Mouse (Mus musculus) urinary bladder, postnatal 10 days (tissue): Measurements from ENCODE around the gene Castor1.
A peak's percentile ranks its signal among the peaks of the same experiment; 100 is the strongest.

ENCODE experiments used
- DNase-seq: peaks from one replicate; pipeline ENCODE4 v3.0.0; 2022; ENCODE audit warnings: low spot score

Castor1 gene

DNA sequence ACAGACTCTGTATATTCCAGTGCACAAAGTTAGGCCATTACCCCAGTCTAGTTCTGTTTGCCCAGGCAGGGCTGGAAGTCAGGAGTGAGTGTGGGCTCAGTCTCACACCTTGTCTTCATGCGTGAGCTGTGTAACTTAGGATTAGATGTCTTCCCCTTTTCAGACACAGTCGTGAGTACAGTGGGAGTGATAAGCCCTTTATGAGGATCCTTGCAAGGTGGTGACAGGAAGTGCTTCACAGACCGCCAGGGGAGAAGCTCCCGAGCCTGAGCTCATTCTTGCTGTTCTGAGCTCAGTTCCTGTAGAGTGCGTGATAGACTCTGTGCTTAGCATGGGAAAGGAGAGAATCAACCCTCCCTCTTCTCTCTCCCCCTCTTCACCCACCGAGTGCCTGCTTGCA is 11.5 kb upstream of the Castor1 start:
- no peak for DNase-seq

GRCm38 (mm10) chr11:4207655-4208054 is 10.4 kb upstream of the Castor1 start:
- no peak for DNase-seq

DNA sequence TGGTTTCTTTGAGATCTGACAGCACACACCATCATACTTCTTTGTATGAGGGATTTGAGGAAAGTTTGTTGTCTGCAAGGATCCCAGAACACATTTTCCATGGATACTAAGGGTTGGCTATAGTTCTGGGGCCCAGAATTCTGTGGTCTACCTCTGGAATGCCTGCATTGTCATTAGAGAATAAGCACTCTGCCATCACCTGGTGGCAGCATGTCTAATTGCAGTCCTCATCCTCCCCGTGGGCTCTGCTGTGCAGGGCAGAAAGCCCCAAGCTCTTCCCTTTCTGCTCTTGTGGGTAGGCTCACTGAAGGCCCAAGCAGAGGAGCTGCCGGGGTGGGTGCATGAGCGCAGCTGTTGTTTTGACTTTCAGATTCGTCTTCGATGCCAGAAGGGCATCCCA is 8.5 kb upstream of the Castor1 start:
- no peak for DNase-seq

DNA sequence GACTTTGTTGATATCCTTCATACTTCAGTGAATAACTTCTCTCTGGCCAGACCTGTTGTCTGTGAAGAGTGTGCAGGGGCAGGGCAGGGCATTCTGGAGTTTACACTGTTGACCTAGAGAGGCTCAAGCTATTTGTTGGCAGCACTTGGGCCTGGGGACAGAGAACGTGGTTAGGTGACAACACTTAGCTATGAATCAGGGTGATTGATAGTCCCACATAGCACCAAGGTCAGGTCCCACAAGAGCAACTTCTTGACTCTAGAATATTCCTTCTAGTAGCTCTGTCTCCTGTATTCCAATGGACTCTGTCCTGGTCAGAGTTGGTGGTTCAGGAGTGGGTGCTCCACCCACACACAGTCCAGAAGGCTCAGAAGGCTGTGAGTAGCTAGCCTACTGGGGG is 7.2 kb upstream of the Castor1 start:
- no peak for DNase-seq

DNA sequence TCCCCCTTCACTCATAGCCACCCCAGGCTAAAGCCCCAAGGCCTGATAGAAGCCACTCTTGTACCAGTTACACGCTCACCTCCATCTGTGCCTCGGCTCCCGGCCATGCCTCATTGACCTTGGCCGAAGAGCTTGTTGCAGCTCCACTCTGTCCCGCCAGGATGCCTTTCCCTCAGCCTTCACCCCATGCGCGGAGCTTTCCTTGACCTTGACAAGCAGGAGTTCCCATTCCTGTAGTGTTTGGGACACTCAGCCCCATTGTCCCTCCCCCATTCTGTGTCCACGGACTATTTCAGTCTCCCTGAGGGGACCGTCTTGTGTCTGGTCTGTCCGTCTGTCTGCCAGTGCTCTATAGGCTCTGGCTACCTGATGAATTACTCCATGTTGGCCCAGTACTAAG is 4.9 kb upstream of the Castor1 start:
- DNase-seq: no peak

DNA sequence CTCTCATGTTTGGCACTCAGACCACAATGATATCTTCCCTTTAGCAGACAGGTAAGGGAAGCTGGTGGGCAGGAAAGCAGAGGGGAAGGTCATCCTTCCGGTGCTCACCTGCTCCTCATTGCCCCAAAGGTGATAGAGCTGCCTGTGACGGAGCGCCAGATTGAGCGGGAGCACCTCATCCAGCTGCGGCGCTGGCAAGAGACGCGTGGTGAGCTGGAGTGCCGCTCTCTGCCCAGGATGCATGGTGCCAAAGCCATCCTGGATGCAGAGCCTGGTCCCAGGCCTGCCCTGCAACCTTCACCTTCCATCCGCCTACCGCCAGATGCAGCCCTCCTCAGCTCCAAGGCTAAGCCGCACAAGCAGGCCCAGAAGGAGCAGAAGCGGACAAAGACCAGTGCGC is 3.5 kb upstream of the Castor1 start:
- no peak for DNase-seq

- no peak for DNase-seq
Observed at GRCm38 (mm10) chr11:4215061-4215460, 3.0 kb upstream of the Castor1 start.

DNA sequence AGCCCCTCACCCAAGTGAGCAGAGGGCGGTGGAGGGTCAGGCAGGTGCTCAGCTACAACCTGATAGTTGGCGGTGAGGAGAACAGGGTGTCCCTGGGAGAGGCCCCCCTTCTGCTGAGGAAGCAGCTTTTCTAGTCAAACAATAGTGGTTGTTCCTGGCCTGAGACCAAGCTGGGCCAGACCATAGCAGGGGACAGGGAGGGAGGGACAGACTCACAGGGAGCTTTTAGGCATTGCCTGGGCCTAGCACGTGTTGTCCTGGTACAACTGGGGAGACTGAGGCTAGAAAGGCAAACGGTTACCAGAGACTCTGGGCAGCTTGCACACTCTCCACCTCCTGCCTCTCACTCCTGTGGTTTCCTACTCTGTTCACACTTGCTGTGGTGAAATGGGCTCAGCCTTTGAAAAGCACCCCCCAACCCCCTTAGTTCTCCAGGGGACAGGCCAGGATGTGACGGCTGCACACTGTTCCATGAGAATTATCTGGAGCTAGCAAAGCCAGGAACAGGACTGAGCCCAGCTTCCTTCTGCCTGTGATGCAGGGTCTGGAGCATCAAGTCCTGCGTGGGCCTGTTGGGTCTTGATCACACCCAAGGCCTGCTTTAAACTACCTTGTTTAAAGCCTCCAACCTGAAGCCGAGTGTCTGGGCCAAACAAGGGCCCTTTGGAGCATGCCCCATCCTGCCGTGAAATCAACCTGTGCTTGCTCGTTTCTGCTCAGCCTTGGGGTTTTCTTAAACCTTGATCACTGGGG is 1.6 kb upstream of the Castor1 start:
- DNase-seq: no peak

GRCm38 (mm10) chr11:4218637-4219036 is 612 bp downstream of the Castor1 start:
- DNase-seq: no peak

DNA sequence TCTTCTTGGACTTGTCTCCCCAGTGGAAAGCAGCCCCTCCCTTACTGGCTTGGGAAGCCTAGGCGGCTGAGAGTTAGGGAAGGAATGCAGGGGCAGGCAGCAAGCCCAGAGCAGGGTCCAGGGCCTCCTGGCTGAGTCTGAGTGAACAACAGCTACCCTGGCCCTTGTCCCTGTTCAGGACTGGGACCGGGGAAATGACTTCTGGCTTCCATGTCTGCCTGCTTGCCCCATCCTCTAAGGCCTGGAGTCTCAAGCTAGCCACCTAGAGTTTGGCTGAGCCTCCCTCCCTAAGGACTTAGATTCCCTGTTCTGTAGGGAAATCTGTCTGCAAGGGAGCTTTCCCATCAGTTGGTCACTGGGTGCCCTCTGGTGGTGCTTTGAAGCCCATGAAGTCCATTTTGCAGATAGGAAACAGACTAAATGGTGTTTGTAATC is 1.3 kb downstream of the Castor1 start:
- DNase-seq: no peak

- no peak for DNase-seq
Observed at GRCm38 (mm10) chr11:4219908-4220307, 1.9 kb downstream of the Castor1 start.

- DNase-seq: peak; percentile 46
Observed at GRCm38 (mm10) chr11:4220443-4221400, 2.7 kb downstream of the Castor1 start.

GRCm38 (mm10) chr11:4222046-4222950 is 4.3 kb downstream of the Castor1 start:
- no peak for DNase-seq

DNA sequence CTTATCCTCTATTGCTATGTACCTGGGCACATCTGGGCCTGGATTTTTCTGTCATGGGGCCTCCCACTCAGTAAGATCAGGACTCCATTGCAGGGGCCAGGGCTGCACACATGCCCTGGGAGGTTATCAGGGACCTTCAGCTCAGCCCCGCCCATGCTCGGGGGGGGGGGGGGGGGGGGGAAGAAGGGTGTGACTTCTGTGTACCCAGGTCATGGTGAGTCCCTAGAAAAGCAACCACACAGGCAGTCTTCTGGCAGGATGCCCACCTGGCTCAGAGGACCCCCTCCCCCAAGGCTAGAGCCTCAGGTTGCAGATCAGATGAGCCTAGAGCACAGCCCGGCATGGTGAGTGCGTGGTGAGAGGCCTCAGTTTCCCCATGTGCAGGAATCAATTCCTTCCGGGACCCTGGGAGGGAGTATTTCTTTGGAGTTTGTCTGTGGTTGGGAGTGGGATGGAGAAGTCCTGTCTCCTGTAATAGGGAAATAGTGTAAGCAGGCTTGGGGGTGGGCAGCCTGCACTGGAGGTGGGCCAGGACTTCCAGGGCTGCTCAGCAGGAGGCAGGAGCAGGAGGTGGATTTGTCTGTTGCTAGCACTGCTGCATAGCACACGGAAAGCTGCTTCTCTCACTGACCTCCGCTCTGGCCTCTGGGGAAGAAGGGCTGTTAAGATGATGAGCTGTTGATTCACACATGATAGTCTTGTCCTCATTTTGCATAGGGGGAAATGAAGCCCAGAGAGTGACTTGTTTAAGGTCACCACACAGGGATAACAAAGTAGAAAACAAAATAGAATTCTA is 5.6 kb downstream of the Castor1 start:
- DNase-seq: no peak

DNA sequence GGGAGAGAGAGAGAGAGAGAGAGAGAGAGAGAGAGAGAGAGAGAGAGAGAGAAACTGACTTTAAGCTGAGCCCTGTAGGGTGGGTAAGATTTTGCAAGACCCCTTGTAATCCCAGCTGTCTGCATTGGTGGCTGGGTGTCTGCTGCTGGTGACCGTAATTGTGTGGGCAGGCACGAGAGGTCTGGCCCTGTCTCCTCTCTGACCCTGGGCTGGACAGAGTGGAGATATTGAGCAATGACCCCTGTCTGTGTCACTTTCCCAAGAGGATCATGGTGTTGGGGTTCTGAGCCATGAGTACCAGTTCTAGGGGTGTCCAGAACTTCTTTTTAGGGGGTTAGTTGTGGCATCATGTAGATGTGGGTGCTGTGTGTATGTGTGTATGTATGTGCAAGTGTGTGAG is 6.2 kb downstream of the Castor1 start:
- no peak for DNase-seq

DNA sequence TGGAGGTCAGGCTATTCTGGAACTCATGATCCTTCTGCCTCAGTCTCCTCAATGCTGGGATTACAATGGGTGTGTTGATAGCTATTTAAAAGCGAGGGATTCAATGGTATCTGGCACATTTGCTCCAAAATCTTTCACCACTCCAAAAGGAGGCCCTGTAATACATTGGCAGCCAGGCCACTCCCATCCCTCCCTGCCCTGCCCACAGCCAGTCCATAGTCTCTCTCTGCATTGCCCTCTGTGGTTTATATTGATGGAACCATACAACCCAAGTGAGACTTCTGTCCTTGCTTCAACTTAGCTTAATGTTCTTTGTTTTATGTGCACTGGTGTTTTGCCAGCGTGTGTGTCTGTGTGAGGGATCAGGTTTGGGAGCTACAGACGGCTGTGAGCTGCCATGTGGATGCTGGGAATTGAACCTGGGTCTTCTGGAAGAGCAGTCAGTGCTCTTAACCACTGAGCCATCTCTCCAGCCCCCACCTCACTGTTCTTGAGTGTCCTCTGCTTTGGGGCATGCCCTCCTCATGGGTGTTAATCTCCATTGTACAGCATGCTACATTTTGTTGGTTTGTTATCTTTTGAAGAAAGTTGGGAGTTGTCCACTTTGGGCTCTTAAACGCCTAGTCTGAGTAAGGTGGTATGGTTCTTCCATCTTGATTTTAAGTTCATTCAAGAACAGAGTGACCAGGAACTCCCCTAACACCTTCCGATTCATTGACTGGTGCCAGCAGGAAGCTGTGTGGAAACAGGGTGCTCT is 8.7 kb downstream of the Castor1 start:
- DNase-seq: no peak

- DNase-seq: no peak
Observed at GRCm38 (mm10) chr11:4228463-4228862, 10.4 kb downstream of the Castor1 start.

DNA sequence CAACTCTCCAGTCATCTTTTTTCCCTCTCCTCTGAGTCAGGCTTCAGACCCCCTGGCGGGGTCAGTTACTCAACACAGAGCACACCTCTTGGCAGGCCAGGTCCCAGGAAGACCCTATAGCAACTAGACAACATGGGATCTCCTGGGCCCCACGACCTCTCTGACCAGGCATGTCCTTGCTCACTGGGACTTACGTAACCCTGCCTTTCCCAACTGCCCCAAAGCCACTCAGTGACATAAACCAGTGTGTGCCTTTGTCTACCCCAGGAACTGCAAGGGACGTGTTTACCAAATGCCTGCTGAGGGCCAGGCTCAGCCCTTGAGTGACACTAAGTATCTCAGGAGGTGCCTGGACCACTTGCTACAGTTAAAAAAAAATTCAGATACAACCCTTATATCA is 11.8 kb downstream of the Castor1 start:
- no peak for DNase-seq

DNA sequence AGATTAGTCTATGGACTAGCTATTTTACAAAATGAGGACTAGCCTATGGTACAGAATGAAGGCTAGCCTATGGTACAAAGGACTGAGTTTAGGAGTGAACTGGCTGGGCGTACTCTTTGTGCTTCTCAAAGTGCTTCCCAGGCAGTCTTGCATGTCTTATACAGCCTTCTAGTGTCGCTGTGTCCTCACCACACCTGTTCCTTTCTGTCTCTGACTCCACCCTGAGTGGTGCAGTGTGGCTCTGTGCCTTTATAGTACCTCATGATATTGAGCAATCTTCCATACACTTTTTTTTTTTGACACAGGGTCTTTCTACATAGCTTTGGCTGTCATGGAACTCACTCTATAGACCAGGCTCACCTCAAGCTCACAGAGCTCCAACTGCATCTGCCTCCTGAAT is 13.4 kb downstream of the Castor1 start:
- no peak for DNase-seq

DNA sequence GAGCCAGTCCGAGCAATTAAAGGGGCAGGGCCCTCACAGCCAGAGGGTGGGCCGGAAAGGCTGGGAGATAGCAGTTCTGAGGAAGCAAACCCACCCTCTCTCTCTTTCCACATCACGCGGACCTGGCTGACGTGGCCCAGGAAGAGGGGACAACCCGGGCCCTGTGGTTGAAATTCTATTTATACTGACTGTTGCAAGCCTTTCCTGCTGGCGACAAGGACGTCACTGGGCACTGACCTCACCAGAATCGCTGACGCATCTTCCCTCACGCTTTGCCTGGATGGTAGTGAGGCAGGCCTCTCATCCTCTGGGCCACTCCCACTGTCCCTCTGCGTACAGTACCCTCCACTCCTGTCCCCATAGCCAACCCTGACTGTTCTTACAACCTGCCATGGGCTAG is 14.6 kb downstream of the Castor1 start:
- DNase-seq: no peak
